Mouse (Mus musculus): ENCODE data around the gene Kif16b. TPM values are rescaled to one million over a fixed set of nuclear protein-coding genes. Genes with fewer than 3 reads are reported as not detected.
A peak's percentile ranks its signal among the peaks of the same experiment; 100 is the strongest.

Gene Kif16b
- total RNA-seq, 2 experiments from 2014 or later: 18.1 to 19.4 TPM

GRCm38 (mm10) chr2:142738488-142738887, 162.8 kb downstream of the Kif16b start:
- no peak for DNase-seq (ENCODE audit: low spot score in 2 of 2)

- no peak for DNase-seq (ENCODE audit: low spot score in 2 of 2)
Measured at GRCm38 (mm10) chr2:142735691-142736090, 165.6 kb downstream of the Kif16b start.

DNA sequence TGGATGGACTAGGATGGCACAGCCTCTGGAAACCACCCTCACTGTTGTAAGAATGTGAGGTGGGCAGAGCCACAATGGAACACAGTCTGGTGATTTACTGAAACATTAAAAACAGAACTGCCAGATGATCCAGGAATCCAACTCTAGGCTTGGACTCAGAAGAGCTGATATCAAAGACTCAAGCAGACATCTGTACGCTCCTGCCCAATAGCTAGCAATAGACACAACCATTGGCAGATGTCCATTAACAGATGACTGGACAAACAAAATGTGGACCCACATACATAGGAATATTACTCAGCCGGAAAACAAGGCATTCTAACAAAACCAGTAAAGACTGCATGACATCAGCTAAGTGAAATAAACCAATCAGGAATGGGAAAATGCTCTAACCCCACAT, 167.3 kb downstream of the Kif16b start:
- no peak for DNase-seq (ENCODE audit: low spot score in 2 of 2)

DNA sequence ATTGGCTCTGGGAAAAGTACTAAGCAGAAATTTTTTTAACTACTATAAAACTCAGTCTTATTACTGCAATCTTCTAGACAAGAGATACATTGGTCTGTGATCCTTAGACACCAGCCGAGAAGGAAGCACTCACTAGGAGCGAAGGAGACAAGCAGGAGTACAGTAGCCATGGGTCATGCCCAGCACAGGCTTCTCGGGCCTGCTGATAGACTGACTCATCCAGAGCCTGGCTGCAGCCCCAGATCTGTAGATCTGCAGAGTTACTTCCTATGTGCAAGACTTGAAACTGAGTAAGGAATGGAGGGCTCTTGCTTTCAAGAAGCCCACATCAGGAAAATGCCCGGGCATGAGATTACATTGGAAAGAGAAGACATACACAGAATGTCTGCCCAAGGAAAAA, 169.0 kb downstream of the Kif16b start:
- no peak for DNase-seq (ENCODE audit: low spot score in 2 of 2)

GRCm38 (mm10) chr2:142731778-142732092, 169.6 kb downstream of the Kif16b start:
- peak in 1 of 2 experiments; percentile 48 for DNase-seq (ENCODE audit: low spot score in 2 of 2)

DNA sequence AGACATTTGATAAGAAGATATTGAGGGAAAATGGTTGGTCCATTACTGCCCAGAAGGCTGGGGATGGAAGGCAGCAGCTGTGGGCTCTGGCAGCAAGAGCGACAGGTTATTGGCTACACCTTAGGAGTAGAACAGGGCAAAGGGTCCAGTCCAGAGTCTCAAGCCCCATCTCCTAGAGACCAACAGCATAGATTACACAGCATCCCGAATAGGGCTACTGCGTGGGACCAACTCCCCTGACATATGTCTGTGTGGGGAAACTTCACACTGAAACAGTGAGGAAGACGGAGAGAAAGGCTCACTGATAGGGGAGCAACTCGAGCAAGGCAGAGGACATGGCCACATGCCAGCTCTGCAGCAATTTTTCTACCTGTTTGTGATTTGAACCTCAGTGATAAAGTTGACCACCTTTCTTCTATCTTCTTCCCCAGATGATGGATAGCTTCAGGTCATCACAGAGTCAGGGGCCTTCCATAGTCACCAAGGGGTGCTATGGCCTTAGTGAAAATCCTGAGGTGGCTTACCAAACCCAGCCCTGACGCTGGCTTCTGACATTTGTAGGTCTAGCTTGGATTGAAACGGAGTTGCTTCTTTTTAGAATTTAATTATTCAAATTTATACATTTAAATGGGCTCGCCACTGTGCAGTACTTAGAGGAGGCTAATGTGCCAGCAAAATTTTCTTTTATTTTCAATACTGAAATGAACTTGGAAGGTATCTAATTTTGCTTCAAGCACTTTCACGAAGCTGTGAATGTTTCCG, 170.1 kb downstream of the Kif16b start:
- DNase-seq (ENCODE audit: low spot score in 2 of 2): no peak

DNA sequence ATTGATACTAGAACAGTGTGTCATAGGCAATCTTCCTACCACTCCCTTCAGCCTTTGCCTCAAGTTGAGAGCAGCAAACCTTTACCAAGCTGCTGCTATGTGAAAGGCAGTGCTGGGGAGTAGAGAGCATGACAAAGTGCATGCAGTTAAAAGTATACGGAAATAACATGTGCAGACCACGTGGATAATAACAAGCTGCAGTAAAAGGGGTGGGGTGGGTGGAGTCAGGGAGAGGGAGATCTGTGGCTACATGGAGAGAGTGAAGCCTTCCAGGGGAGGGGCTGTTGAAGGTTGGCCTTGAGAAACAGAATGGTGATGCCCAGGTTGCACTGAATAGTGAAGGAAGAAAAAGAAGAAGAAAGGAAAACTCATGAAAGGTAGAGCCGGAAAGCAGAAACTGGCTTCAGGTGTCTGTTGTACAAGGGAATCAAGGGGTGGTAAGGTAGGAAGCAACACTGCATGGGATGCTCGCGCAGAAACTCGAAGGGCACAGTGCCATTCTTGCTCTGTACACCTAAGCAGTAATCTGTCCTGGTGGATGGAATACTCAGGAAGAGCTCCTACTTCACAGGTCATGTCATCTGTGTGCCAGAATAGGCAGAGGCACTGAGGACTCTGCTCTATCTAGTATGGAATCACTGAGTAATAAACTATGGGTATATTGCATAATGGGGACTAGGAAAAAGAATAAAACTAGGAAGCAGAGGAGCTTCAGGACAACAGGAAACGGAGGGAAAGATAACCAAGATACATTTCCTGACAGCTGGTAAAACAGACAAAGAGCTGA, 176.9 kb downstream of the Kif16b start:
- no peak for DNase-seq (ENCODE audit: low spot score in 2 of 2)

DNA sequence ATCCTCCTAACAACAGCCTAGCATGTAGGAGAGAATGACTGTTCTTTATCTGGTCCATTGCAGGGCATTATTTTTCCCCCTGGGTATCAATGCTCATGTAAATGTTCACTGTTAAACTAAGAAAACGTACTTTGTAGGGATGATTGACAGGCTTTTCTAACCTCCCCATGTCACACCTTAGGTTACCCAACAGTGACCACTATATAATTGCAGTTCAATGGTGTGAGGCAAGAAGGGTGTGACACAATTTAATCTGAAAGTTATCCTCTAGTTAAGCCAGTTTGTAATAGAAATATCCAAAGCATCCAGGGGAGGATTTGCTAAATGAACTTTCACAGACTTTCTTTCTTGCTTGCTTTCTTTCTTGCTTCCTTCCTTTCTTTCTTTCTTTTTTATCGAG, 181.2 kb downstream of the Kif16b start:
- DNase-seq (ENCODE audit: low spot score in 2 of 2): no peak

GRCm38 (mm10) chr2:142718998-142719397, 182.3 kb downstream of the Kif16b start:
- DNase-seq (ENCODE audit: low spot score in 2 of 2): no peak

DNA sequence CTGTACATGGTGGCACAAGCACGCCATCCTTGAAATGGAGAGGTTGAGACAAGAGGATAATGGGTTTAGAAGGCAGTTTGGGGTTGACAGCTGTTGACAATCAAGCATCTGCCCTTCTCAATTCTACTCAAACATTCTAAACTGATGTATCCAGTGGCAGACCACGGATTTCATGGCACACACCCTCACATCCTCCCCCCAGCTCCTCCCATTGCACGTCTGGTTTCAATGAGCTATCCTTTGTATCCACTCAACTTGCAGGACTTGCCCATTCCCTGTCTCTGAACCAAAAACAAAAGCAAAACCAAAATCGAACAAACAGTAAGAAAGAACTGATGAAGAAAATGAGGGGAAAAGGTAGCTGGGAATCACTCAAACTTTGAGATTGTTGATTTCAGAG, 183.7 kb downstream of the Kif16b start:
- no peak for DNase-seq (ENCODE audit: low spot score in 2 of 2)

GRCm38 (mm10) chr2:142715912-142716260, 185.4 kb downstream of the Kif16b start:
- no peak for DNase-seq (ENCODE audit: low spot score in 2 of 2)

DNA sequence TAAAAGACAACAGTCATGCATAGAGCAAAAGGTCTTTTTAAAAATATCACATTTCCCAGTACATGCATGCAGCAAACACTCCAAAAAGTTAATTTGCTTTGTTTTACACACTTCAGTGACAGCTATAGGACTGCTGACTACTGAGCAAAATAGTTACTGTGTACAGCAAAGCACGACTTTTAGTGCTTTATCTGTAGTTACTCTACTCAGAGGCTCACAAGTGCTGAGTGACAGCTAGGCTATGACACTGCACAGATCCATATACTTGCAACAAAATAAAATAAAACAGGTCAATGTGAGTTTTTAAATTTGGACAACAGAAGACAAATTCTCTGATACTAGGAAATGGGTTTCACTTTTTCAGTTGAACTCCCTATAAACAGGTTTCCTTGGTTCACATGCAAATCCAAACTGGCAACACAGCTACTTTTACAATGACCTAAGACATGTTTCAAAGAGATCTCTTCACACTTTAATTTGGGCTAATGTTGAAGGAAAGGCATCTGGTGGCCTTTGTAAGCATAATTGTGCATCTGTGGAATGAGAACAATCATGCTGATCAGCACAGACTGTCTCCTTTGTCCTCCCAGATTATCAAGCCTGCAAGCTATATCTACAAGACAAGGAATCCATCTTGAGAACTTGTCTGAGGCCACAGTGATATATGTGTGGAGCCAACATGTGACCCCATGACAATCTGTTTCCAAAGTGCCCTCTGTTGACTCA, 186.0 kb downstream of the Kif16b start:
- no peak for DNase-seq (ENCODE audit: low spot score in 2 of 2)

- no peak for DNase-seq (ENCODE audit: low spot score in 2 of 2)
Measured at GRCm38 (mm10) chr2:142712727-142713126, 188.6 kb downstream of the Kif16b start.

GRCm38 (mm10) chr2:142709326-142709725, 192.0 kb downstream of the Kif16b start:
- no peak for DNase-seq (ENCODE audit: low spot score in 2 of 2)

- DNase-seq (ENCODE audit: low spot score in 2 of 2): no peak
Measured at GRCm38 (mm10) chr2:142700689-142701088, 200.6 kb downstream of the Kif16b start.

DNA sequence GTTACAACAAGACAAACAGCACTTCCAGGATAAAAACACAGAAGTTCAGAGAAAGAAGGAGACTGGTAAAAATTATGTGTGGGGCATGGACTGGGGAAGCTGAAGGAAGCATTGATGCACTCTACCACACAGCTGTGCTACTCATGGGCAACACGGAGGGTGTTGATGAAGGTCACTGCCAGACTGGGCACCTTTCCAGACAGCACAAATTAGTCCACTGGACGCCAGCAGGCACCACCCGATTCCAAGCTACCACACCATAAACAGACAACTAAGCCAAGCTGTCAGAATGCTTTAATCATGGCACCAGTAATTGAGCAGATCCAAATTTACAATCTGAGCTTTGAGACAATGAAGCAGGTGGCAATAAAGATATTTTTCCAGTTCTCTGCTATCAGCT, 202.7 kb downstream of the Kif16b start:
- peak; percentile 23 to 34 for DNase-seq (ENCODE audit: low spot score in 2 of 2)

- DNase-seq (ENCODE audit: low spot score in 2 of 2): no peak
Measured at GRCm38 (mm10) chr2:142694936-142695331, 206.4 kb downstream of the Kif16b start.

DNA sequence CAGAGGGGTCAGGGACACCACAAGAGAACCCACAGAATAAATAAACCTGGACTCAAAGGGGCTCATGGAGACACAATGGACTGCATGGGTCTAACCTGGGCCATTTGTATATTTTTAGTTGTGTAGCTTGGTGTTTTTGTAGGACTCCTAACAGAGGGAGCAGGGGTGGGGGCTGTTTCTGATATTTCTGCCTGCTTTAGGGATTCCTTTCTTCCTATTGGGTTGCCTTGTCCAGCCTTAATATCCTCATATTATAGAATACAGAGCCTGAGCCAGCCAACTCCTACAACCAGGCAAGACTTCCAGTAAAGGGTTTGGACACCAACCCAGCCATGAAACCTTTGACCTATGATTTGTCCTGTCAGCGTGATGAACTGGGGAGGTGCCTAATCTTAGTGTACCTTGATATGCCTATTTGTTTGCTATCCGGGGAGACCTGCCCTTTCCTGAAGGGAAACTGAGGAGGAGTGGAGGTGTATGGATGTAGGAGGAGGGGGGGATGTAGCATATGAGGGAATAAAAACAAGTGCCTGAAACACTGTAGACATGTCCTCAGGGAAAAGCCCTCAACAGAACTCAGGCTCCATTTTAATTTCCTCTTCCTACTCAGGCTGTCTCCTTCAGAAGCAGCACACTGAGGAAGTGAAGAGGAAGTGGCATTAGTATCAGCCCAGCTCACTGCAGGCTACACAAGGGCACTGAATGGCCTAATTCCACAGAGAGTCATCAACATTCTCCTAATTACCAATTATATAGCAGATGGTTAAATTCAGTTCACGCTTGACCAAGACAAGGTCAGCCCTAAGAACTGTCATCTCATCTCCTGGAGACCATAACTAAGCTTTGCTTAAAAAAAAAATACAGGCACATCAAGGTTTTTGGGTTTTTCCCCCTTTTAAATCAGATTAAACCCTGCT, 207.1 kb downstream of the Kif16b start:
- DNase-seq (ENCODE audit: low spot score in 2 of 2): no peak

DNA sequence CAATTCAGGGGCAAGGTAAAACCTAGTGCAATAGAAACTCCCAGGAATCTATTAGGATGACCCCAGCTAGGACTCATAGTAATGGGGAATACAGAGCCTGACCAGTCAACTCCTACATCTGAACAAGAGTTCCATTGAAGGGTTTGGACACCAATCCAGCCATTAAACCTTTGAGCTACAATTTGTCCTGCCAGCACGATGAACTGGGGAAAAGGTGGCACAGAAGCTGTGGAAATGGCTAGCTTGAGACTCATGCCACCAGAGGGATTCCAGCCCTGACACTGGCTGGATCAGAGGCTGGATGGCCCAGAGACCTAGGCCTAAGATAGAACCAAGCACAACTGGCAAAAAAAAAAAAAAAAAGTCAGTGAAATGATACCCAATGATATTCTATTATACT, 207.9 kb downstream of the Kif16b start:
- no peak for DNase-seq (ENCODE audit: low spot score in 2 of 2)

- DNase-seq (ENCODE audit: low spot score in 2 of 2): no peak
Measured at GRCm38 (mm10) chr2:142689496-142689895, 211.8 kb downstream of the Kif16b start.

DNA sequence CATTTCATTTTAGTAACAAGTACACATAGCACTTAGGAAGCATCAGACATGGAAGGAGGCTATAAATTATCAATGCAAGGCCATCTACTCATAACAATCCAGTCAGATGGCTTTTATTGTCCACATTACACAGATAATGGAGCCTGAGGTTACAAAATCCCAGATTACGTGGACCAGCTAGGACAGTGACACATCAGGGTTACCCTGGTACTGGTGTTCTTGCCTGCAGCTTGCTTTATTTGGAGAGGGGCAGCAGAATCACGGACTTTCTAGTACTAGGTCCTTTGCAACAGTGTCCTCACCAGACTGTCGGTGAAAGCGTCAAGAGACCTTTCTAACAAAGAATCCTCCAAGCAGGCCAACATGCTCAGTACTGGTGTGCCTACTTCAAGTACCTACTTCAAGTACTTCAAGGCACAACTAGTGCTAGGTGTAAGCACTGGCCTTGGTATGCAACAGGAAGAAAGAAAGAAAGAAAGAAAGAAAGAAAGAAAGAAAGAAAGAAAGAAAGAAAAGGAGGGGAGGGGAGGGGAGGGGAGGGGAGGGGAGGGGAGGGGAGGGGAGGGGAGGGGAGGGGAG, 213.3 kb downstream of the Kif16b start:
- DNase-seq (ENCODE audit: low spot score in 2 of 2): no peak
